Mouse (Mus musculus): Measurements from ENCODE around the gene Aldh9a1.

DNA sequence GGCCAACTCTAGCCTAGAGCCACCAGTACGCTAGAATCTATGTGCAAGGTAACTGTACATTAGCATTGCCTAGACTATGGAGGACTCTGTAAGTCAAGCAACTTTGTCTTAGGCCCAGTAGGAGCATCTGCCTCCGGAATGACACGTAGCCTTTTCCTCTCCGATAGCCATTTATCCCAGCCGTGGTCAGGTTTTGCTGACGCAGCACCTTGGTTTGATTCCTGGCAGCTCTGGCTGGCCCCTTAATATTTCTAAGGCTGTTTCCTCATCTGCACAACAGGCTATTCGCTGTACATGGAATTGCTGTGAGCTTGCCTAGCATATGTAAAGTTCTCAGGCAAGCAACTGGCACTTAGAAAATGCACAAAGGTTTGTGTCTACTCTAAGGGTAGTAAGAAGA, 22.9 kb downstream of the Aldh9a1 start:
- TF ChIP-seq CTCF (IDR thresholded peaks at IDR 0.05; ENCODE audit: low read depth) (no peak), EP300 (IDR thresholded peaks at IDR 0.05; ENCODE audit: low read depth) (no peak)

Data from liver, postnatal 0 days (tissue).